Mouse (Mus musculus) activated CD4-positive, CD25-positive, alpha-beta regulatory T cell, adult 4 months (primary cell): ENCODE measurements around the gene Kirrel3. TPM values are rescaled to one million over a fixed set of nuclear protein-coding genes. Genes with fewer than 3 reads are reported as not detected.

Experiments used
- ATAC-seq: one replicate; pipeline ENCODE4 v1.8.0; 2017
- polyA plus RNA-seq, 2 experiments: library from polyadenylated mRNA; unstranded; fragments of 100-300 nt; shearing (Covaris generic); gene quantifications; one replicate each; pipeline ENCODE4 v1.2.1; 2017

Kirrel3 gene
- polyA plus RNA-seq, 2 experiments from 2014 or later: not detected

GRCm38 (mm10) chr9:34837700-34838462, 352.2 kb downstream of the Kirrel3 start:
- no peak for ATAC-seq

GRCm38 (mm10) chr9:34843275-34843965, 357.7 kb downstream of the Kirrel3 start:
- no peak for ATAC-seq

GRCm38 (mm10) chr9:34846440-34846839, 360.7 kb downstream of the Kirrel3 start:
- no peak for ATAC-seq

- ATAC-seq: no peak
Observed at GRCm38 (mm10) chr9:34847664-34848063, 362.0 kb downstream of the Kirrel3 start.

- no peak for ATAC-seq
Observed at GRCm38 (mm10) chr9:34851136-34851535, 365.4 kb downstream of the Kirrel3 start.

- no peak for ATAC-seq
Observed at GRCm38 (mm10) chr9:34857575-34857974, 371.9 kb downstream of the Kirrel3 start.

- no peak for ATAC-seq
Observed at GRCm38 (mm10) chr9:34858071-34858470, 372.4 kb downstream of the Kirrel3 start.

- ATAC-seq: no peak
Observed at GRCm38 (mm10) chr9:34860934-34861333, 375.2 kb downstream of the Kirrel3 start.

- no peak for ATAC-seq
Observed at GRCm38 (mm10) chr9:34861775-34862174, 376.1 kb downstream of the Kirrel3 start.

GRCm38 (mm10) chr9:34865606-34866005, 379.9 kb downstream of the Kirrel3 start:
- no peak for ATAC-seq

- no peak for ATAC-seq
Observed at GRCm38 (mm10) chr9:34871316-34871966, 385.7 kb downstream of the Kirrel3 start.

- ATAC-seq: no peak
Observed at GRCm38 (mm10) chr9:34875238-34875637, 389.5 kb downstream of the Kirrel3 start.

- ATAC-seq: no peak
Observed at GRCm38 (mm10) chr9:34877186-34877585, 391.5 kb downstream of the Kirrel3 start.

GRCm38 (mm10) chr9:34877799-34878198, 392.1 kb downstream of the Kirrel3 start:
- no peak for ATAC-seq

- ATAC-seq: no peak
Observed at GRCm38 (mm10) chr9:34881750-34882149, 396.1 kb downstream of the Kirrel3 start.

- no peak for ATAC-seq
Observed at GRCm38 (mm10) chr9:34882211-34882610, 396.5 kb downstream of the Kirrel3 start.

GRCm38 (mm10) chr9:34883122-34883521, 397.4 kb downstream of the Kirrel3 start:
- no peak for ATAC-seq

GRCm38 (mm10) chr9:34884325-34884724, 398.6 kb downstream of the Kirrel3 start:
- ATAC-seq: no peak

- no peak for ATAC-seq
Observed at GRCm38 (mm10) chr9:34884942-34885341, 399.2 kb downstream of the Kirrel3 start.

- ATAC-seq: no peak
Observed at GRCm38 (mm10) chr9:34886746-34887145, 401.1 kb downstream of the Kirrel3 start.

GRCm38 (mm10) chr9:34887196-34887595, 401.5 kb downstream of the Kirrel3 start:
- no peak for ATAC-seq

- ATAC-seq: no peak
Observed at GRCm38 (mm10) chr9:34888298-34888697, 402.6 kb downstream of the Kirrel3 start.

GRCm38 (mm10) chr9:34901216-34901615, 415.5 kb downstream of the Kirrel3 start:
- ATAC-seq: no peak

- no peak for ATAC-seq
Observed at GRCm38 (mm10) chr9:34901888-34902287, 416.2 kb downstream of the Kirrel3 start.
